Mouse (Mus musculus): ENCODE data around the gene Mettl7a2. TPM values are rescaled to one million over a fixed set of nuclear protein-coding genes. Genes with fewer than 3 reads are reported as not detected.
"Not testable (repeated sequence)": the region's sequence is repeated elsewhere in the genome, so short reads cannot be mapped to it uniquely, and the experiment has no call there.

Gene Mettl7a2
- polyA plus RNA-seq, 1 experiment from 2014 or later, result not detected

GRCm38 (mm10) chr15:100318014-100318671 is 34.9 kb upstream of the Mettl7a2 start:
- not testable (repeated sequence) for H3K27me3 ChIP-seq (ENCODE audit: control insufficient read depth, insufficient read depth, low read length); DNase-seq (ENCODE audit: low spot score); H3K4me1 ChIP-seq (replicated peaks; ENCODE audit: control insufficient read depth, insufficient read depth, low read length); H3K9me3 ChIP-seq (ENCODE audit: control insufficient read depth, low read length); H3K4me3 ChIP-seq (ENCODE audit: low read depth, low read length); H3K27ac ChIP-seq (ENCODE audit: low read depth, low read length); H3K4me2 ChIP-seq (ENCODE audit: low read depth, low read length, severe bottlenecking); H3K9ac ChIP-seq (ENCODE audit: low read length); H3K36me3 ChIP-seq (ENCODE audit: control insufficient read depth, insufficient read depth, low read length); ATAC-seq (replicated peaks; ENCODE audit: low FRiP score)
- 59% methylated on average over 4 of the region's 4 CpGs for whole genome bisulfite sequencing

- WGBS, result 83% methylated on average over 1 of the region's 1 CpGs
Observed at GRCm38 (mm10) chr15:100319884-100320283, 33.1 kb upstream of the Mettl7a2 start.

GRCm38 (mm10) chr15:100320295-100320905 is 32.6 kb upstream of the Mettl7a2 start:
- Histone ChIP-seq H3K4me1 (replicated peaks; ENCODE audit: control insufficient read depth, insufficient read depth, low read length) (no peaks in the 10 kb centered on the region), H3K4me2 (ENCODE audit: low read depth, low read length, severe bottlenecking) (no peak overlapping the region), H3K9me3 (ENCODE audit: control insufficient read depth, low read length) (no peaks in the 10 kb centered on the region), H3K36me3 (ENCODE audit: control insufficient read depth, insufficient read depth, low read length) (no peaks in the 10 kb centered on the region), H3K9ac (ENCODE audit: low read length) (no peak overlapping the region), H3K27me3 (ENCODE audit: control insufficient read depth, insufficient read depth, low read length) (no peaks in the 10 kb centered on the region), H3K4me3 (ENCODE audit: low read depth, low read length) (no peak overlapping the region), H3K27ac (ENCODE audit: low read depth, low read length) (no peak overlapping the region)
- 82% methylated on average over 9 of the region's 9 CpGs for WGBS
- DNase-seq (ENCODE audit: low spot score) (no peak), ATAC-seq (replicated peaks; ENCODE audit: low FRiP score) (no peak)

More at GRCm38 (mm10) chr15:100319884-100320283, 33.1 kb upstream of the Mettl7a2 start:
- Histone ChIP-seq H3K27me3 (ENCODE audit: control insufficient read depth, insufficient read depth, low read length) (no peaks in the 10 kb centered on the region), H3K4me2 (ENCODE audit: low read depth, low read length, severe bottlenecking) (no peak overlapping the region), H3K36me3 (ENCODE audit: control insufficient read depth, insufficient read depth, low read length) (no peaks in the 10 kb centered on the region), H3K9ac (ENCODE audit: low read length) (no peak overlapping the region), H3K9me3 (ENCODE audit: control insufficient read depth, low read length) (no peaks in the 10 kb centered on the region), H3K4me1 (replicated peaks; ENCODE audit: control insufficient read depth, insufficient read depth, low read length) (no peaks in the 10 kb centered on the region), H3K4me3 (ENCODE audit: low read depth, low read length) (no peak overlapping the region), H3K27ac (ENCODE audit: low read depth, low read length) (no peak overlapping the region)
- DNase-seq (ENCODE audit: low spot score), result no peak
- no peak for ATAC-seq (replicated peaks; ENCODE audit: low FRiP score)

- H3K36me3 ChIP-seq (ENCODE audit: control insufficient read depth, insufficient read depth, low read length), result no peaks in the 10 kb centered on the region
- no peak overlapping the region for H3K27ac ChIP-seq (ENCODE audit: low read depth, low read length)
- H3K4me2 ChIP-seq (ENCODE audit: low read depth, low read length, severe bottlenecking), result no peak overlapping the region
- no peak overlapping the region for H3K9ac ChIP-seq (ENCODE audit: low read length)
- no peaks in the 10 kb centered on the region for H3K27me3 ChIP-seq (ENCODE audit: control insufficient read depth, insufficient read depth, low read length)
- ATAC-seq (replicated peaks; ENCODE audit: low FRiP score) (no peak), DNase-seq (ENCODE audit: low spot score) (no peak)
- H3K4me3 ChIP-seq (ENCODE audit: low read depth, low read length), result no peak overlapping the region
- WGBS, result 68% methylated on average over 5 of the region's 5 CpGs
- H3K9me3 ChIP-seq (ENCODE audit: control insufficient read depth, low read length), result no peaks in the 10 kb centered on the region
- no peaks in the 10 kb centered on the region for H3K4me1 ChIP-seq (replicated peaks; ENCODE audit: control insufficient read depth, insufficient read depth, low read length)
Observed at GRCm38 (mm10) chr15:100321134-100321533, 31.9 kb upstream of the Mettl7a2 start.

- no peak for DNase-seq (ENCODE audit: low spot score)
- H3K36me3 ChIP-seq (ENCODE audit: control insufficient read depth, insufficient read depth, low read length), result no peaks in the 10 kb centered on the region
- no peak for ATAC-seq (replicated peaks; ENCODE audit: low FRiP score)
- no peaks in the 10 kb centered on the region for H3K27me3 ChIP-seq (ENCODE audit: control insufficient read depth, insufficient read depth, low read length)
- WGBS, result 75% methylated on average over 12 of the region's 12 CpGs
- no peaks in the 10 kb centered on the region for H3K4me1 ChIP-seq (replicated peaks; ENCODE audit: control insufficient read depth, insufficient read depth, low read length)
- H3K4me3 ChIP-seq (ENCODE audit: low read depth, low read length), result no peak overlapping the region
- no peak overlapping the region for H3K4me2 ChIP-seq (ENCODE audit: low read depth, low read length, severe bottlenecking)
- no peak overlapping the region for H3K27ac ChIP-seq (ENCODE audit: low read depth, low read length)
- no peak overlapping the region for H3K9ac ChIP-seq (ENCODE audit: low read length)
- H3K9me3 ChIP-seq (ENCODE audit: control insufficient read depth, low read length), result no peaks in the 10 kb centered on the region
Observed at GRCm38 (mm10) chr15:100324021-100324591, 28.9 kb upstream of the Mettl7a2 start.

GRCm38 (mm10) chr15:100325235-100325634 is 27.8 kb upstream of the Mettl7a2 start:
- Histone ChIP-seq H3K9ac (ENCODE audit: low read length) (no peak overlapping the region), H3K4me2 (ENCODE audit: low read depth, low read length, severe bottlenecking) (no peak overlapping the region), H3K4me3 (ENCODE audit: low read depth, low read length) (no peak overlapping the region), H3K4me1 (replicated peaks; ENCODE audit: control insufficient read depth, insufficient read depth, low read length) (no peaks in the 10 kb centered on the region), H3K36me3 (ENCODE audit: control insufficient read depth, insufficient read depth, low read length) (no peaks in the 10 kb centered on the region), H3K9me3 (ENCODE audit: control insufficient read depth, low read length) (no peaks in the 10 kb centered on the region), H3K27me3 (ENCODE audit: control insufficient read depth, insufficient read depth, low read length) (no peaks in the 10 kb centered on the region), H3K27ac (ENCODE audit: low read depth, low read length) (no peak overlapping the region)
- ATAC-seq (replicated peaks; ENCODE audit: low FRiP score) (no peak), DNase-seq (ENCODE audit: low spot score) (no peak)
- 89% methylated on average over 3 of the region's 3 CpGs for WGBS

- not testable (repeated sequence) for DNase-seq (ENCODE audit: low spot score); H3K4me1 ChIP-seq (replicated peaks; ENCODE audit: control insufficient read depth, insufficient read depth, low read length); H3K27ac ChIP-seq (ENCODE audit: low read depth, low read length); H3K9me3 ChIP-seq (ENCODE audit: control insufficient read depth, low read length); H3K4me2 ChIP-seq (ENCODE audit: low read depth, low read length, severe bottlenecking); H3K36me3 ChIP-seq (ENCODE audit: control insufficient read depth, insufficient read depth, low read length); H3K9ac ChIP-seq (ENCODE audit: low read length); H3K27me3 ChIP-seq (ENCODE audit: control insufficient read depth, insufficient read depth, low read length); ATAC-seq (replicated peaks; ENCODE audit: low FRiP score); H3K4me3 ChIP-seq (ENCODE audit: low read depth, low read length)
- 67% methylated on average over 3 of the region's 4 CpGs for WGBS
Observed at GRCm38 (mm10) chr15:100328089-100328488, 24.9 kb upstream of the Mettl7a2 start.

- WGBS, result 72% methylated on average over 10 of the region's 10 CpGs
- not testable (repeated sequence) for H3K27me3 ChIP-seq (ENCODE audit: control insufficient read depth, insufficient read depth, low read length); H3K36me3 ChIP-seq (ENCODE audit: control insufficient read depth, insufficient read depth, low read length); H3K9ac ChIP-seq (ENCODE audit: low read length); H3K4me2 ChIP-seq (ENCODE audit: low read depth, low read length, severe bottlenecking); H3K27ac ChIP-seq (ENCODE audit: low read depth, low read length); H3K4me3 ChIP-seq (ENCODE audit: low read depth, low read length); DNase-seq (ENCODE audit: low spot score); ATAC-seq (replicated peaks; ENCODE audit: low FRiP score); H3K4me1 ChIP-seq (replicated peaks; ENCODE audit: control insufficient read depth, insufficient read depth, low read length); H3K9me3 ChIP-seq (ENCODE audit: control insufficient read depth, low read length)
Observed at GRCm38 (mm10) chr15:100329336-100329735, 23.7 kb upstream of the Mettl7a2 start.

Data from forebrain, embryonic 11.5 days (tissue).